Mouse (Mus musculus): ENCODE results near the gene Krtcap2. TPM values are rescaled to one million over a fixed set of nuclear protein-coding genes. Genes with fewer than 3 reads are reported as not detected.

The Krtcap2 gene
- polyA plus RNA-seq, 2 experiments = 26.3 to 138 TPM

DNA sequence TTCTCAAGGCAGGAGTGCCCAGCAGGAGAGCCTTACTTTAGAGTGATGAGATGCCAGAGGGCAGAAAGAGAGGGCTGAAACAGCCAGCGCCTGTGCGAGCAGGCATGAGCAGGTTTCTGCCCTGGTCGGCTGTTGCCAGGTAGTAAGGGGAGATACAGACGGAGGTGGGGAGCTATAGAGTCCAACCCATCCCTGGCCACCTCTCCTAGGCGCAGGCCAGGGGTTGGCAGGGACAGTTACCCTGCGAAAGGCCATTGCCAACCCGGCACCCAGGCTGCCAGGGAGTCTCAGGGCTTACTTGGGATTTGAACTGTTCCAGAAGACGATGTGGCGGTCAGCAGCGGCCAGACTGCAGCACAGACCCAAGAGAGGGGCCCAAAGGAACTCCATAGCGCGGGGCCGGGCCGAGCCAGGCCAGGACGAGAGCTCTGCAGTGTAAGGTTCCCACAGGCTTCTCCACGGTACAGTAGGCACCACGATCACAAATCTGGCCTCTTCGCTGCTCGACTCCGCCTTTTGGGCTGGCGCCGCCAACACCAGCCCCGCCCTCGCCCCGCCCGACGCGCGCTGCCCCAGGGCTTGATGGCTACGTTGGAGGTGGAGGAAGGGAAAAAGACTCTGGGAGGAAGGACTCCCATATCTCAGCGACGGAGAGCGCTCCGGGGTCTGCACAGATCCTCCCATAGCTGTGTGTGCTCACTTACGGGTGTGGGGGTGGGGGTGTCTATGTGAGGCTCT lies 33.6 kb downstream of the Krtcap2 start:
- Histone ChIP-seq H3K27ac (no peak overlapping the region), H3K4me3 (ENCODE audit: insufficient read depth in 1 of 2, low read depth in 2 of 2, low read length in 2 of 2) (peak overlapping the region; percentile 46 to 49), H3K9me3 (ENCODE audit: control insufficient read depth, low read length) (no peaks in the 10 kb centered on the region), H3K27me3 (ENCODE audit: control insufficient read depth, insufficient read depth, low read length) (peaks cover 44% of the 10 kb centered on the region), H3K4me2 (ENCODE audit: low read depth) (peak overlapping the region; percentile 48), H3K9ac (replicated peaks) (no peak overlapping the region; the same call in 1 of the 2 replicates), H3K4me1 (replicated peaks; ENCODE audit: control insufficient read depth in 2 of 2, insufficient read depth in 2 of 2, low read length in 1 of 2) (no peaks in the 10 kb centered on the region), H3K36me3 (replicated peaks; ENCODE audit: control insufficient read depth, insufficient read depth, low read depth) (no peaks in the 10 kb centered on the region)
- TF ChIP-seq CTCF (IDR thresholded peaks at IDR 0.05; ENCODE audit: low read depth) (no peak), EP300 (IDR thresholded peaks at IDR 0.05; ENCODE audit: low read depth) (no peak)
- WGBS (ENCODE audit: insufficient replicate concordance) = 3% methylated on average over 35 of the region's 35 CpGs
- DNase-seq (ENCODE audit: low read depth in 3 of 3, low spot score in 3 of 3) (peak in 1 of 3 experiments; percentile 33), ATAC-seq (ENCODE audit: insufficient read depth) (peak; percentile 43)

DNA sequence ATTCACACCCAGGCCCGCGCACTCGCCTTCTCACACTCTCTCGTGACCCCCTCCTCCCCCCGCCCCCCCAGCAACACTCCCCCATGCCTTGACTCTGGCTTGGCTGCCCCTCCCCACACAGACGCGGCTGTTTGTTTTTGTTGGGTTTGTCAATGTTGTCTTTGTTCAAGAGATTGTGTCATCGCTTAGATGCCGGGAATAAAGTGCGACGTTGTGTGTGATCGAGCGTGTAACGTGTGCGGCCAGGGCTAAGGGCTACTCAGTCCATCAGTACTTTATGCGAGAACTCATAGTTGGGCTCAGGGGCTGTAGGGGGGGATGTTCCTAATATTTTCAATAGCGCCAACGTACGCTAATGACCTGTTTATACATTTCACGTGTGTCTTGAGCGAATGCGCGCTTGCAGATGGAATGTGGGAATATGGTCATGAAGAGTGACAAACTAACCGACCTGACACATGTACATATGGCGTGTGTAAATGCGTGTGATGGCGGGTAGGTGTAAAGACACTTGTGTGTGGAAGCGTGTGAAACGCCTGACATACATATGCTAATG lies 34.4 kb downstream of the Krtcap2 start:
- Histone ChIP-seq H3K27me3 (ENCODE audit: control insufficient read depth, insufficient read depth, low read length) (peaks cover 44% of the 10 kb centered on the region), H3K4me3 (ENCODE audit: insufficient read depth in 1 of 2, low read depth in 2 of 2, low read length in 2 of 2) (peak overlapping the region; percentile 46 to 49), H3K9me3 (ENCODE audit: control insufficient read depth, low read length) (no peaks in the 10 kb centered on the region), H3K36me3 (replicated peaks; ENCODE audit: control insufficient read depth, insufficient read depth, low read depth) (no peaks in the 10 kb centered on the region), H3K4me1 (replicated peaks; ENCODE audit: control insufficient read depth in 2 of 2, insufficient read depth in 2 of 2, low read length in 1 of 2) (no peaks in the 10 kb centered on the region), H3K9ac (replicated peaks) (no peak overlapping the region), H3K27ac (no peak overlapping the region), H3K4me2 (ENCODE audit: low read depth) (peak overlapping the region; percentile 48)
- no peak for ATAC-seq (ENCODE audit: insufficient read depth)
- TF ChIP-seq CTCF (IDR thresholded peaks at IDR 0.05; ENCODE audit: low read depth) (no peak), EP300 (IDR thresholded peaks at IDR 0.05; ENCODE audit: low read depth) (no peak)
- DNase-seq (ENCODE audit: low read depth in 3 of 3, low spot score in 3 of 3) = no peak
- under 1% methylated on average over 28 of the region's 29 CpGs for WGBS (ENCODE audit: insufficient replicate concordance)

DNA sequence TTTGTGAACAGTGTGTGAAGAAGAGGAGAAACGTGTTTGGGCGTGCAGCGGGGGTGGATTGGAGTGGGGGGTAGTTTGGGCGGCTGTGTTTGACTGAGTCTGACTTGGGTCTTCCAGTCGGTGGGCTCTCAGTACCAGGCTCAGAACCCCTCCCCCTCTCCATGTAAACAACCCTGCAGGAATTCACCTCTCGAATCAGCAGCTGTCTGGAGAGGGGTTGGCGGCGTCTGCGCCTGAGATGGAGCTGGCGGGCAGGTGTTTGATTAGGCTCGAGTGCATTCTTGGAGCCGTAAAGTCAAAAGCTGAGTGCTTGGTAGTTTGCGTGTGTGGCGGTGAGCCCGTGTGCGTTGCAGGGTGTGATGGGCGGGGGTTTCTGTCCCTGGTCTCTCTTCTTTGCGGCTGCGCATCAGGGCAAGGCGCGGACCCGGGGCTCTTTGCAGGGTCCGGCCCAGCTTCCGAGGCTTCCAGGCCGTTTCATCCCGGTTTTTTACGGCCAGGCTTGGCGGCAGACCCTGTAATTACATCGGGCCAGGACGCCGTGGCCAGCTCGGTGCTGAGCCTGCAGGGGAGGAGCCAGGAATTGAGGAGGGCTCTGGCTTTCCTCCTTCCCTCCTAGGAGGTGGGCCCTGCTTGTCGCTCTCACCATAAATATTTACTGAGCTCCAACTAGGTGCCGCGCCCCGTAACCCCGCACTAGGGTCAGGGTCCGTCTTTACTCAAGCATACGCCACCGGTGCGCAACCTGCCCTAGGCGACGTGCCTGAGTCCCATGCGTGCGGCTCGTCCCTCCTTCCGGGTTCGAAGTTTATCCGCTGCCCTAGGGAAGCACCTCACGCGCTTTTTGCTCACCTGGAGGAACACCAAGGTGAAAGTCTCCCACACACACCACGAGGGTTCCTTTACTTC lies 35.1 kb downstream of the Krtcap2 start, which contains the start of gene Efna1:
Efna1 (minus strand) TSS at position 537 of the 906 bp plus-strand sequence.
- H3K27me3 ChIP-seq (ENCODE audit: control insufficient read depth, insufficient read depth, low read length) = peaks cover 44% of the 10 kb centered on the region
- DNase-seq (ENCODE audit: low read depth in 3 of 3, low spot score in 3 of 3) = no peak

DNA sequence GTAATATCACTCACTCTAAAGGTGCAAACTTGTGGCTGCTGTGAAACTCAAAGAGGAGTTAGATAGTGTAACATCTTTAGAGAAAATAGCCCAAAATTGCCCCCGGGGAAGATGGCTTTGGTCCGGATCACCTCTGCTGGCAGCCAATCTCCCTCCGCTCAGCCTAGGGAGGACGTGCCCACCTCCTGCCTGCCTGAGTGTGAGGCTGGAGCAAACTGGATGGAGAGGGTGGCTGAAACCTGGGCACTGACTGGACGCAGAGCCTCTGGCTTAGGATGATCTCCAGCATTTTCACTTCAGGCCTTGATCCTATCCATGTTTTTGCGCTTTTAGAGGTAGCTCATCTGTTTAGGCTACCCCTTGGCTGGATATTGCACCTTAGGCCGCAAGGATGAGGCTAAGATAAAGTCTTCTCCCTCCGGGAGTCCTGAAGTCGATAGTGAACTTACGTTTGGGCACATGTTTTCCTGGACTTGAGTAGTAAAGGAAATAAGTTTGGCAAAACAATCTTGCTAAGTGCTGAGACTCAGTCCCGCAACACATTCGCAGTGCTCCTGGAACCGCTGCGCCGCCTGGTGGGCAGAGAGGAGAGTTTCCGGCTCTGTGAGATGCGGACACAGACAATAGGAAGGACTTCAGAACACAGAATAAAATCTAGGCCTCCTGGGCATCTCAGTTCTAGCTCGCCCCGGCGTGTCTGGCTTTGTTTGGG lies 36.0 kb downstream of the Krtcap2 start:
- DNase-seq (ENCODE audit: low read depth in 3 of 3, low spot score in 3 of 3) (peak in 2 of 3 experiments; percentile 30 to 58), ATAC-seq (ENCODE audit: insufficient read depth) (no peak; the same call in 1 of the 2 replicates)
- TF ChIP-seq EP300 (IDR thresholded peaks at IDR 0.05; ENCODE audit: low read depth) (no peak), CTCF (IDR thresholded peaks at IDR 0.05; ENCODE audit: low read depth) (peak; percentile 91)
- Histone ChIP-seq H3K4me3 (ENCODE audit: insufficient read depth in 1 of 2, low read depth in 2 of 2, low read length in 2 of 2) (no peak overlapping the region; a peak in 1 of 4 replicates), H3K9ac (replicated peaks) (no peak overlapping the region), H3K27me3 (ENCODE audit: control insufficient read depth, insufficient read depth, low read length) (peaks cover 44% of the 10 kb centered on the region), H3K36me3 (replicated peaks; ENCODE audit: control insufficient read depth, insufficient read depth, low read depth) (no peaks in the 10 kb centered on the region), H3K27ac (no peak overlapping the region), H3K4me2 (ENCODE audit: low read depth) (peak overlapping the region; percentile 48), H3K9me3 (ENCODE audit: control insufficient read depth, low read length) (no peaks in the 10 kb centered on the region), H3K4me1 (replicated peaks; ENCODE audit: control insufficient read depth in 2 of 2, insufficient read depth in 2 of 2, low read length in 1 of 2) (no peaks in the 10 kb centered on the region)
- WGBS (ENCODE audit: insufficient replicate concordance) = 12% methylated on average over 20 of the region's 20 CpGs

More for the DNA sequence above, 35.1 kb downstream of the Krtcap2 start, which contains the start of gene Efna1:
- Histone ChIP-seq H3K4me3 (ENCODE audit: insufficient read depth in 1 of 2, low read depth in 2 of 2, low read length in 2 of 2) (peak within 1 kb of the TSS; percentile 28 to 49), H3K4me1 (replicated peaks; ENCODE audit: control insufficient read depth in 2 of 2, insufficient read depth in 2 of 2, low read length in 1 of 2) (no peaks in the 10 kb centered on the region), H3K9ac (replicated peaks) (no peak within 1 kb of the TSS), H3K36me3 (replicated peaks; ENCODE audit: control insufficient read depth, insufficient read depth, low read depth) (no peaks in the 10 kb centered on the region), H3K27ac (no peak within 1 kb of the TSS), H3K9me3 (ENCODE audit: control insufficient read depth, low read length) (no peaks in the 10 kb centered on the region), H3K4me2 (ENCODE audit: low read depth) (peak within 1 kb of the TSS; percentile 48)
- TF ChIP-seq EP300 (IDR thresholded peaks at IDR 0.05; ENCODE audit: low read depth) (no peak), CTCF (IDR thresholded peaks at IDR 0.05; ENCODE audit: low read depth) (no peak)
- peak; percentile 31 for ATAC-seq (ENCODE audit: insufficient read depth)
- WGBS (ENCODE audit: insufficient replicate concordance) = under 1% methylated on average over 52 of the region's 52 CpGs

Measured in liver, embryonic 14.5 days (tissue).